Mouse (Mus musculus): Measurements from ENCODE around the gene Xirp1. TPM values are rescaled to one million over a fixed set of nuclear protein-coding genes. Genes with fewer than 3 reads are reported as not detected.

Xirp1 gene
- polyA plus RNA-seq, 1 experiment from 2014 or later: 0.01 TPM

- Histone ChIP-seq H3K4me1 (replicated peaks) (peaks cover 4% of the 10 kb centered on the region; the same call in 1 of the 2 replicates), H3K4me2 (no peak overlapping the region), H3K4me3 (replicated peaks) (no peak overlapping the region), H3K27me3 (no peaks in the 10 kb centered on the region), H3K9me3 (replicated peaks) (no peaks in the 10 kb centered on the region), H3K9ac (no peak overlapping the region), H3K27ac (no peak overlapping the region), H3K36me3 (peaks cover 23% of the 10 kb centered on the region)
- 40% methylated on average over 6 of the region's 6 CpGs for WGBS (ENCODE audit: insufficient replicate concordance)
- DNase-seq: no peak
- ATAC-seq (ENCODE audit: low read depth): no peak
These were observed 53.2 kb downstream of the Xirp1 start for GRCm38 (mm10) chr9:119970221-119970620.

DNA sequence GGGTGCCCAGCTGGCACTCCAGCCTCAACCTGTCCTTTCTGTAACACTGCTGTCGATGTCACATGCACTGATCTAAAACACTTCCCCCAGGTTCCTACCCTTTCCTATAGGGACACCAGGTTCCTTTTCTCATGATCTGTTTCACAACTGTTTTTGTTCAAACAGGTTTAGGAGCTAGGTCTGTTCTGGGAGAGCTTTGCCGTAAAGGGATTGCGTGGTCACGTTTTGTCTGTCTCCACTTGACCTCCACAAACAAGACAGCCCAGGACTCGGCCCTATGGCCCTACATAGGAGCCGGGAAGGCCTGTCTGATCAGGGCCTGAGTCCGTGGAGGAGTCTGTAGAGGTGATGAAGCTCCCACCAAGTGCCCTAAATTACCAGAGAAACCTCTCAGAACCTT lies 53.6 kb downstream of the Xirp1 start:
- H3K36me3 ChIP-seq: peaks cover 23% of the 10 kb centered on the region
- no peaks in the 10 kb centered on the region for H3K27me3 ChIP-seq
- no peak overlapping the region for H3K4me2 ChIP-seq
- H3K4me1 ChIP-seq (replicated peaks): peaks cover 5% of the 10 kb centered on the region
- H3K9me3 ChIP-seq (replicated peaks): no peaks in the 10 kb centered on the region
- no peak overlapping the region for H3K9ac ChIP-seq
- no peak overlapping the region for H3K4me3 ChIP-seq (replicated peaks)
- no peak for ATAC-seq (ENCODE audit: low read depth)
- DNase-seq: no peak
- 69% methylated on average over 7 of the region's 7 CpGs for WGBS (ENCODE audit: insufficient replicate concordance)
- H3K27ac ChIP-seq: no peak overlapping the region

GRCm38 (mm10) chr9:119966221-119966910 lies 57.0 kb downstream of the Xirp1 start:
- Histone ChIP-seq H3K4me2 (no peak overlapping the region), H3K9ac (no peak overlapping the region), H3K9me3 (replicated peaks) (no peaks in the 10 kb centered on the region), H3K4me3 (replicated peaks) (no peak overlapping the region), H3K4me1 (replicated peaks) (peaks cover 21% of the 10 kb centered on the region), H3K27ac (no peak overlapping the region), H3K27me3 (no peaks in the 10 kb centered on the region), H3K36me3 (no peaks in the 10 kb centered on the region)
- WGBS (ENCODE audit: insufficient replicate concordance): 83% methylated on average over 26 of the region's 26 CpGs
- ATAC-seq (ENCODE audit: low read depth): no peak
- no peak for DNase-seq

DNA sequence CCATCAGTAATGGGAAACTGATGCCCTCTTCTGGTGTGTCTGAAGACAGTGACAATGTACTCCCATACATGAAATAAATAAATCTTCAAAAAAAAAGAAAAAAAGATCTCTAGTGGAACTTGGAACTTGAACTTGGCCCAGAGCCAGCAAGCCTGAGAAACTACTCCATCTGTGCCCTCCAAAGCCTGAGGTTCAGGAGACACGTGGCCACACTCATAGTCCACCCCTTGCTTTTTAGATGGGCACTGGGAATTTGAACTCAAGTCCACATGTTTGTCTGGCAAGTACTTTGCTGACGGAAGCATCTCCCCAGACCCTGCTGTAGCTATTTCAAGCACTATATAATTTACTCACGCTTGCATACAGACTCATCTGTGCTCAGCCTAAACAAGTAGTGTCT lies 58.2 kb downstream of the Xirp1 start:
- DNase-seq (no peak), ATAC-seq (ENCODE audit: low read depth) (no peak)
- no peak overlapping the region for H3K4me2 ChIP-seq
- peaks cover 21% of the 10 kb centered on the region for H3K4me1 ChIP-seq (replicated peaks)
- H3K36me3 ChIP-seq: no peaks in the 10 kb centered on the region
- H3K27ac ChIP-seq: no peak overlapping the region
- no peaks in the 10 kb centered on the region for H3K9me3 ChIP-seq (replicated peaks)
- no peaks in the 10 kb centered on the region for H3K27me3 ChIP-seq
- H3K9ac ChIP-seq: no peak overlapping the region
- 49% methylated on average over 3 of the region's 3 CpGs for WGBS (ENCODE audit: insufficient replicate concordance)
- H3K4me3 ChIP-seq (replicated peaks): no peak overlapping the region

DNA sequence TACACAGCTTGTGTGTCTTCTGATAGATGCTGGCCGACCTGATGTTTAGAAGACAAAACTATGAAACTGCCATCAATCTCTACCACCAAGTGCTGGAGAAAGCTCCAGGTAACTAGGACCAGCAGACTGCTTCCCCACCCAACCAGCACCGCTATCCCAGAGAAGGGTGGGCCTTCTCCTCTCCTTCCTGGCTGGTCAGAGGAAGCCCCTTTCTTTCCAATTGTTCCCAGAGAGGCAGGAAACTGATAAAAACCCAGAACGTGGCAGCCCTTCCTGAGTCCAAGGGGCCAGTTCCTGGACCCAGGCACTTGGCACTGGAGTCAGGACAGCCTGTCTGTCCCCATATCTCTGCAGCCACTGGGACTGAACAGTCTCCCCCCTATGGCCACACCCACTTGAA lies 59.2 kb downstream of the Xirp1 start:
- Histone ChIP-seq H3K4me2 (no peak overlapping the region), H3K27ac (no peak overlapping the region; the same call in 1 of the 2 replicates), H3K4me1 (replicated peaks) (peaks cover 21% of the 10 kb centered on the region), H3K27me3 (no peaks in the 10 kb centered on the region), H3K4me3 (replicated peaks) (no peak overlapping the region), H3K9me3 (replicated peaks) (no peaks in the 10 kb centered on the region), H3K36me3 (no peaks in the 10 kb centered on the region), H3K9ac (no peak overlapping the region)
- DNase-seq: no peak
- WGBS (ENCODE audit: insufficient replicate concordance): 48% methylated on average over 3 of the region's 3 CpGs
- ATAC-seq (ENCODE audit: low read depth): peak; percentile 42

Other genes starting within 250 kb of the Xirp1 start
- gene Scn11a, start 198.1 kb downstream of the Xirp1 start, polyA plus RNA-seq (2015; fragmentation: Nextera tagmentation; extraction: Ambion mirVana): not detected in 2 replicates
- 22.8 and 27.8 TPM in 2 replicates for gene Wdr48, start 128.7 kb downstream of the Xirp1 start, polyA plus RNA-seq (2015; fragmentation: Nextera tagmentation; extraction: Ambion mirVana)
- gene Gorasp1, start 86.0 kb downstream of the Xirp1 start, polyA plus RNA-seq (2015; fragmentation: Nextera tagmentation; extraction: Ambion mirVana): 10.4 and 12.6 TPM in 2 replicates
- 0.08 and 0.09 TPM in 2 replicates for gene Ttc21a, start 86.0 kb downstream of the Xirp1 start, polyA plus RNA-seq (2015; fragmentation: Nextera tagmentation; extraction: Ambion mirVana)
- 1.2 and 1.3 TPM in 2 replicates for gene Csrnp1, start 38.9 kb downstream of the Xirp1 start, polyA plus RNA-seq (2015; fragmentation: Nextera tagmentation; extraction: Ambion mirVana)
- gene Cx3cr1, start 46.3 kb upstream of the Xirp1 start, polyA plus RNA-seq (2015; fragmentation: Nextera tagmentation; extraction: Ambion mirVana): 3.5 and 4.3 TPM in 2 replicates
- gene Ccr8, start 68.5 kb upstream of the Xirp1 start, polyA plus RNA-seq (2015; fragmentation: Nextera tagmentation; extraction: Ambion mirVana): 0.13 TPM in 1 of 2 replicates, not detected in the other
- 137 and 138 TPM in 2 replicates for gene Slc25a38, start 86.8 kb upstream of the Xirp1 start, polyA plus RNA-seq (2015; fragmentation: Nextera tagmentation; extraction: Ambion mirVana)
- gene Rpsa, start 104.1 kb upstream of the Xirp1 start, polyA plus RNA-seq (2015; fragmentation: Nextera tagmentation; extraction: Ambion mirVana): 1,061 and 1,158 TPM in 2 replicates
- gene Mobp, start 126.1 kb upstream of the Xirp1 start, polyA plus RNA-seq (2015; fragmentation: Nextera tagmentation; extraction: Ambion mirVana): not detected in 2 replicates

Measured in liver, embryonic 13.5 days (tissue).